Mouse (Mus musculus) heart, embryonic 15.5 days (tissue): ENCODE results near the gene Dcpp2. TPM values are rescaled to one million over a fixed set of nuclear protein-coding genes. Genes with fewer than 3 reads are reported as not detected.
"Not testable (repeated sequence)": the region's sequence is repeated elsewhere in the genome, so short reads cannot be mapped to it uniquely, and the experiment has no call there.

Source experiments
- ATAC-seq: fragments of 200-750 bp; cut with Nextera tagmentation; replicated peaks from 2 replicates; pipeline ENCODE4 v1.8.0; 2017; ENCODE audit warnings: low read depth, moderate TSS enrichment; ENCODE audit not compliant: insufficient number of reproducible peaks, insufficient read depth, low FRiP score
- H3K27ac ChIP-seq: fragments of 300-500 bp; sonication (generic); 2 replicates; pipeline ENCODE4 v1.5.1; 2015; ENCODE audit warnings: mild to moderate bottlenecking, inconsistent platforms
- H3K27me3 ChIP-seq: fragments of 300-500 bp; sonication (generic); 2 replicates; pipeline ENCODE4 v1.6.1; 2015; ENCODE audit warnings: inconsistent platforms
- H3K36me3 ChIP-seq: fragments of 300-500 bp; sonication (generic); 2 replicates; pipeline ENCODE4 v1.6.1; 2015; ENCODE audit warnings: mild to moderate bottlenecking, inconsistent platforms
- H3K4me1 ChIP-seq: fragments of 300-500 bp; sonication (generic); replicated peaks from 2 replicates; pipeline ENCODE4 v1.6.1; 2015; ENCODE audit warnings: inconsistent platforms
- H3K4me2 ChIP-seq: fragments of 300-500 bp; sonication (generic); 2 replicates; pipeline ENCODE4 v1.6.1; 2015; ENCODE audit warnings: inconsistent platforms, mild to moderate bottlenecking, moderate library complexity
- H3K4me3 ChIP-seq: fragments of 300-500 bp; sonication (generic); 2 replicates; pipeline ENCODE4 v1.5.1; 2015; ENCODE audit warnings: mild to moderate bottlenecking, inconsistent platforms
- H3K9ac ChIP-seq: fragments of 300-500 bp; sonication (generic); 2 replicates; pipeline ENCODE4 v1.6.1; 2015; ENCODE audit warnings: mild to moderate bottlenecking, inconsistent platforms
- H3K9me3 ChIP-seq: fragments of 300-500 bp; sonication (generic); replicated peaks from 2 replicates; pipeline ENCODE4 v1.6.1; 2016; ENCODE audit warnings: inconsistent platforms
- WGBS: fragments of 180-500 bp; shearing (Covaris S2); methylation state at CpG from one replicate; pipeline ENCODE4 v1.1.7; 2015; ENCODE audit warnings: mixed read lengths; 5-methylcytosine and 5-hydroxymethylcytosine counted together
- polyA plus RNA-seq: library from polyadenylated mRNA; unstranded; fragments of >200 nt; fragmentation: Nextera tagmentation; extraction: Ambion mirVana; gene quantifications from 2 replicates; pipeline ENCODE4 v1.2.1, GENCODE M21; 2015

The Dcpp2 gene
- polyA plus RNA-seq, 1 experiment from 2014 or later, result not detected

- Histone ChIP-seq H3K27ac (no peak overlapping the region), H3K4me2 (no peak overlapping the region), H3K27me3 (no peaks in the 10 kb centered on the region), H3K4me3 (no peak overlapping the region), H3K36me3 (no peaks in the 10 kb centered on the region), H3K4me1 (no peaks in the 10 kb centered on the region), H3K9me3 (no peaks in the 10 kb centered on the region), H3K9ac (no peak overlapping the region)
- no peak for ATAC-seq
- 76% methylated on average over 5 of the region's 5 CpGs for WGBS
Measured at GRCm38 (mm10) chr17:23931157-23931556, 50.5 kb downstream of the Dcpp2 start.

DNA sequence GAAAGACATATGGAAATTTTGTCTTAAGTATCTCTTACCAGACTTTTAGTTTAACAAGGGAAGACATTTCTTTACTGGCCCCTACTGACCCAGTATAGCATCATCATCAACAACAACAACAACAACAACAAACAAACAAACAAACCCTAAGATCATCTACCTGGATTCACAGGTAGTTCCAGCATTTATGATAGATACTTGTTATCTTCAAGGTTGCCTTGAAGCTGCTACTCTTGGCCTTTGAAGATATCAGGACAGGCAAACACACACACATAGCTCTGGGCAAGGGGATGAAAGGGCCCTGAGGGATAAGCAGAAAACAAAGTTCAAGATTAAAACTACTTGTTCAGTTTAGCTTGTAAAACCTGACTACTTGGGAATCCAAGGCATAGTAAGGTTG, 60.7 kb downstream of the Dcpp2 start, which contains the start of gene Sbp:
TSS of gene Sbp (plus strand) at position 301 of the 400 bp plus-strand sequence.
- Histone ChIP-seq H3K9ac (no peak within 1 kb of the TSS), H3K4me2 (no peak within 1 kb of the TSS), H3K4me3 (no peak within 1 kb of the TSS), H3K36me3 (no peaks in the 10 kb centered on the region), H3K4me1 (no peaks in the 10 kb centered on the region), H3K27ac (no peak within 1 kb of the TSS), H3K9me3 (no peaks in the 10 kb centered on the region), H3K27me3 (no peaks in the 10 kb centered on the region)
- ATAC-seq, result no peak

DNA sequence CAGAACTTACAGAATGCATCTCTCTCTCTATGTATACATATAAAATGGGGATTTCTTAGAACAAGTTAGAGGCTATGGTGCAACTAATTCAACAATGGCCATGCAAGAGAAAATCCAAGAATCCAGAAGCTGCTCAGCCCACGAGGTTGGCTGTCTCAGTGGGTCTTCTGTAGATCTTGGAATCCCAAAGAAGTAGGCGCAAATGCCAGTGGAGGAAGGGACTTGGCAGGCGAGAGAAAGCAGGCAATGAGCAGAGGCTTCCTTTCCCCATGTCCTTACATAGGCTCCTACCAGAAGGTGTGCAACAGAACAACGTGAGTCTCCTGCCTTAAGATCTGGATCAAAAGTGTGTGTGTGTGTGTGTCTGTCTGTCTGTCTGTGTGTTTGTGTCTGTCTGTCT, 66.8 kb downstream of the Dcpp2 start:
- H3K9ac ChIP-seq, H3K27me3 ChIP-seq, ATAC-seq, H3K4me1 ChIP-seq, H3K27ac ChIP-seq, H3K4me3 ChIP-seq, H3K36me3 ChIP-seq, H3K4me2 ChIP-seq, H3K9me3 ChIP-seq: not testable (repeated sequence)
- WGBS, result 72% methylated on average over 4 of the region's 4 CpGs

DNA sequence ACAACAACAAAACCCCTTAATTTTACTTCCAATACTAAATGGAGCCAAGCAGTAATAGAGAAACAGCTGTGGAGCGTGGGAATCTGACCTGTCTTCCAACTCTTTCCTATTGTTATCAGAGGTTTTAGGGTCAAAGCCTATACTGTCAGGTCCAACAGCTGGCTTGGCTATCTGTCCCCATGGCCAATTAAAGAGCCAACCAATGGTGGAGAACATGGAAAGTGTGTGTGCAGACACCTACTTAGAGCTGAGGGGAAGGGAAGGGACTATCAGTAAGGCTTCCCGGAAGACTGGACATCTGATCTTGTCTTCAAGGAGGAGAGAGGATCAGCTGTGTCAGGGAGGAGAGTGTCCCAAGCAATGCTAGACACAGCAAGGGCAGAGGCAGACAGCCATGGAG, 68.4 kb downstream of the Dcpp2 start:
- H3K4me2 ChIP-seq, result no peak overlapping the region
- no peaks in the 10 kb centered on the region for H3K27me3 ChIP-seq
- H3K27ac ChIP-seq, result no peak overlapping the region
- ATAC-seq, result no peak
- 71% methylated on average over 2 of the region's 2 CpGs for WGBS
- no peaks in the 10 kb centered on the region for H3K36me3 ChIP-seq
- H3K4me3 ChIP-seq, result no peak overlapping the region
- H3K9me3 ChIP-seq, result no peaks in the 10 kb centered on the region
- no peak overlapping the region for H3K9ac ChIP-seq
- H3K4me1 ChIP-seq, result no peaks in the 10 kb centered on the region

Other genes starting within 250 kb of the Dcpp2 start
- 0.38 and 0.48 TPM in 2 replicates for gene Mmp25, start 235.6 kb upstream of the Dcpp2 start, polyA plus RNA-seq
- 0.35 and 0.39 TPM in 2 replicates for gene Bicdl2, start 220.4 kb upstream of the Dcpp2 start, polyA plus RNA-seq
- 226 and 282 TPM in 2 replicates for gene Hcfc1r1, start 207.3 kb upstream of the Dcpp2 start, polyA plus RNA-seq
- 29.4 and 36.8 TPM in 2 replicates for gene Thoc6, start 207.0 kb upstream of the Dcpp2 start, polyA plus RNA-seq
- gene Tnfrsf12a, start 203.4 kb upstream of the Dcpp2 start, polyA plus RNA-seq, result 107 and 116 TPM in 2 replicates
- gene Cldn6, start 201.6 kb upstream of the Dcpp2 start, polyA plus RNA-seq, result 4.5 and 12.9 TPM in 2 replicates
- 0.09 and 0.68 TPM in 2 replicates for gene Cldn9, start 196.9 kb upstream of the Dcpp2 start, polyA plus RNA-seq
- not detected in 2 replicates for gene 1520401A03Rik, start 158.1 kb upstream of the Dcpp2 start, polyA plus RNA-seq
- gene Pkmyt1, start 154.5 kb upstream of the Dcpp2 start, polyA plus RNA-seq, result 22.4 and 37.6 TPM in 2 replicates
- 13.5 and 18.7 TPM in 2 replicates for gene Paqr4, start 140.0 kb upstream of the Dcpp2 start, polyA plus RNA-seq
- 0.28 and 3.3 TPM in 2 replicates for gene Kremen2, start 135.0 kb upstream of the Dcpp2 start, polyA plus RNA-seq
- 36.5 and 47.5 TPM in 2 replicates for gene Flywch1, start 109.3 kb upstream of the Dcpp2 start, polyA plus RNA-seq
- 4.8 and 9.1 TPM in 2 replicates for gene Flywch2, start 94.8 kb upstream of the Dcpp2 start, polyA plus RNA-seq
- 315 and 320 TPM in 2 replicates for gene Srrm2, start 90.3 kb upstream of the Dcpp2 start, polyA plus RNA-seq
- 782 and 921 TPM in 2 replicates for gene Elob, start 51.7 kb upstream of the Dcpp2 start, polyA plus RNA-seq
- gene Prss33, start 44.8 kb upstream of the Dcpp2 start, polyA plus RNA-seq, result 0.13 TPM in 1 of 2 replicates, not detected in the other
- not detected in 2 replicates for gene Prss32, start 37.0 kb upstream of the Dcpp2 start, polyA plus RNA-seq
- gene Prss41, start 36.7 kb upstream of the Dcpp2 start, polyA plus RNA-seq, result 0.06 and 0.33 TPM in 2 replicates
- gene Prss21, start 12.8 kb upstream of the Dcpp2 start, polyA plus RNA-seq, result not detected in 2 replicates
- gene Dcpp1, start within 50 bp of the Dcpp2 start, polyA plus RNA-seq, result not detected in 2 replicates
- not detected in 2 replicates for gene Dcpp3, start 36.6 kb downstream of the Dcpp2 start, polyA plus RNA-seq
- gene Sbp, start 60.8 kb downstream of the Dcpp2 start, polyA plus RNA-seq, result not detected in 2 replicates
- not detected in 2 replicates for gene Sbpl, start 74.4 kb downstream of the Dcpp2 start, polyA plus RNA-seq
- 0.34 TPM in 1 of 2 replicates, not detected in the other for gene Prss30, start 99.7 kb downstream of the Dcpp2 start, polyA plus RNA-seq
- gene Prss22, start 117.2 kb downstream of the Dcpp2 start, polyA plus RNA-seq, result 0.13 TPM in 1 of 2 replicates, not detected in the other
- gene Prss27, start 157.3 kb downstream of the Dcpp2 start, polyA plus RNA-seq, result not detected in 2 replicates
- 31.3 and 37.6 TPM in 2 replicates for gene Kctd5, start 192.6 kb downstream of the Dcpp2 start, polyA plus RNA-seq